ENCODE assay signal across 17 mouse cellular contexts in the genomic region with DNA sequence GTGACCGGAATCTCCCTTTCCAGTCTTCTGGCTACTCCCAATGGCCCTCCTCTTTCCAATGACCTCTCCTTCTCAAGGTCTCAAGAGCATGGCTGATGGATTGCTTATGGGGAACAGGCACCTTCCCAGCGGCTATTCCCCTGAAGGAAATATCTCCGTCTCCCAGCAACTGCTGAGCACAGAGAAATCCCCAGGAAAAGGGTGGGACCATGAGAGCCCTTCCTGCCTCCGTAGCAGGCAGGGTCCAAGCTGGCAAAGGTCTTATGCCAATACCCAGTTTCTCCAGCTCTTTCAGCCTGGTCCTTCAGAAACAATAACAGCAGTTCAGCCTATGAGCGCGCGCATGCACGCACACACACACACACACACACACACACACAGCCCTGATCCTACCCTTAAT.
"Had no signal": no experiment of that assay in that cellular context is flagged by ENCODE, and none has a peak within 500 bp of the region (broad histone marks: within the 10 kb centered on the region; RNA-seq: fewer than 3 reads in every experiment).

No protein-coding gene starts in this region.

- ATAC-seq: intestine, postnatal 0 days; liver, embryonic 12.5 days had no signal

- H3K27ac ChIP-seq: layer of hippocampus, adult 2 months; limb, embryonic 10.5 days; limb, embryonic 13.5 days; liver, embryonic 12.5 days; liver, embryonic 15.5 days; stomach, postnatal 0 days had no signal

- H3K9me3 ChIP-seq: limb, embryonic 10.5 days; limb, embryonic 13.5 days; liver, embryonic 12.5 days; liver, embryonic 15.5 days had no signal

- H3K27me3 ChIP-seq: limb, embryonic 13.5 days; liver, embryonic 12.5 days; liver, embryonic 15.5 days had no signal

- DNase-seq: kidney, adult 8-10 months; kidney, postnatal 10 days; layer of hippocampus, adult 9-11 months; liver; midbrain, embryonic 14.5 days; right cerebral cortex, postnatal 14 days; right cerebral cortex, postnatal 4 days; thymus, adult 2 months; thymus, postnatal 14 days had no signal

- H3K9ac ChIP-seq: limb, embryonic 13.5 days; liver, embryonic 12.5 days; liver, embryonic 15.5 days had no signal

- H3K4me2 ChIP-seq: limb, embryonic 13.5 days; liver, embryonic 12.5 days; liver, embryonic 15.5 days; midbrain, embryonic 11.5 days had no signal

- H3K4me3 ChIP-seq: layer of hippocampus, adult 2 months; limb, embryonic 10.5 days; limb, embryonic 13.5 days; liver, embryonic 12.5 days; liver, embryonic 15.5 days had no signal

- H3K4me1 ChIP-seq: limb, embryonic 10.5 days; limb, embryonic 13.5 days; liver, embryonic 12.5 days; liver, embryonic 15.5 days had no signal
